In genomic region chr7:124591369-124591768, GRCm38 (mm10) we compare ENCODE assay signal across 22 mouse cellular contexts.
"Had no signal": no experiment of that assay in that cellular context is flagged by ENCODE, and none has a peak within 500 bp of the region (broad histone marks: within the 10 kb centered on the region; RNA-seq: fewer than 3 reads in every experiment).

No protein-coding gene starts in this region.

- H3K27ac ChIP-seq: limb, embryonic 12.5 days; limb, embryonic 15.5 days; liver, embryonic 14.5 days; macrophage; midbrain, embryonic 13.5 days; neural tube, embryonic 13.5 days; stomach, postnatal 0 days had no signal

- H3K36me3 ChIP-seq: limb, embryonic 12.5 days; limb, embryonic 15.5 days; midbrain, embryonic 13.5 days; neural tube, embryonic 13.5 days had no signal

- H3K4me1 ChIP-seq: limb, embryonic 12.5 days; limb, embryonic 15.5 days; midbrain, embryonic 13.5 days; neural tube, embryonic 13.5 days had no signal

- H3K9me3 ChIP-seq: limb, embryonic 12.5 days; limb, embryonic 15.5 days; midbrain, embryonic 13.5 days; neural tube, embryonic 13.5 days had no signal

- H3K4me2 ChIP-seq: limb, embryonic 12.5 days; limb, embryonic 15.5 days; liver, embryonic 11.5 days; lung, embryonic 14.5 days; midbrain, embryonic 13.5 days; neural tube, embryonic 13.5 days had no signal

- ATAC-seq: liver, postnatal 0 days; lung, postnatal 0 days; midbrain, embryonic 13.5 days had no signal

- H3K4me3 ChIP-seq: limb, embryonic 12.5 days; limb, embryonic 15.5 days; midbrain, embryonic 13.5 days; myocyte; neural tube, embryonic 13.5 days had no signal

- H3K9ac ChIP-seq: limb, embryonic 12.5 days; limb, embryonic 15.5 days; liver, embryonic 14.5 days; liver, postnatal 0 days; lung, embryonic 14.5 days; midbrain, embryonic 13.5 days; neural tube, embryonic 13.5 days had no signal

- H3K27me3 ChIP-seq: limb, embryonic 12.5 days; limb, embryonic 15.5 days; midbrain, embryonic 13.5 days had no signal

- DNase-seq: kidney, adult 9 months; kidney, postnatal 14 days; kidney, postnatal 4 days; left cerebral cortex, postnatal 4 days; liver, postnatal 0 days; lung, embryonic 14.5 days; right cerebral cortex, adult 18-20 months; right cerebral cortex, postnatal 14 days; right cerebral cortex, postnatal 4 days; thymus, adult 2 months; thymus, postnatal 14 days; thymus, postnatal 4 days had no signal
